Mouse (Mus musculus) neural tube, embryonic 14.5 days (tissue): ENCODE measurements around the gene Sell. TPM values are rescaled to one million over a fixed set of nuclear protein-coding genes. Genes with fewer than 3 reads are reported as not detected.

Source experiments
- ATAC-seq: fragments of 200-750 bp; cut with Nextera tagmentation; 2 replicates; pipeline ENCODE4 v1.8.0; 2017; ENCODE audit warnings: low read depth, mild to moderate bottlenecking, moderate TSS enrichment, moderate library complexity
- H3K27ac ChIP-seq: fragments of 300-500 bp; sonication (generic); 2 replicates; pipeline ENCODE4 v1.5.1; 2014; ENCODE audit warnings: low read depth, mild to moderate bottlenecking, control low read depth, low read length, moderate library complexity, mixed read lengths
- H3K27me3 ChIP-seq: fragments of 300-500 bp; sonication (generic); 2 replicates; pipeline ENCODE4 v1.6.1; 2014; ENCODE audit warnings: low read length; ENCODE audit not compliant: control insufficient read depth, insufficient read depth
- H3K36me3 ChIP-seq: fragments of 300-500 bp; sonication (generic); 2 replicates; pipeline ENCODE4 v1.6.1; 2014; ENCODE audit warnings: low read length, mixed read lengths; ENCODE audit not compliant: control insufficient read depth, insufficient read depth
- H3K4me1 ChIP-seq: fragments of 300-500 bp; sonication (generic); 2 replicates; pipeline ENCODE4 v1.6.1; 2014; ENCODE audit warnings: low read length; ENCODE audit not compliant: control insufficient read depth, insufficient read depth
- H3K4me2 ChIP-seq: fragments of 300-500 bp; sonication (generic); 2 replicates; pipeline ENCODE4 v1.6.1; 2014; ENCODE audit warnings: mild to moderate bottlenecking, low read depth, low read length, control low read depth
- H3K4me3 ChIP-seq: fragments of 300-500 bp; sonication (generic); 2 replicates; pipeline ENCODE4 v1.5.1; 2014; ENCODE audit warnings: low read depth, low read length, control low read depth, mixed read lengths
- H3K9ac ChIP-seq: fragments of 300-500 bp; sonication (generic); replicated peaks from 2 replicates; pipeline ENCODE4 v1.6.1; 2014; ENCODE audit warnings: low read depth, mild to moderate bottlenecking, control low read depth, low read length, mixed read lengths
- H3K9me3 ChIP-seq: fragments of 300-500 bp; sonication (generic); 2 replicates; pipeline ENCODE4 v1.6.1; 2016; ENCODE audit warnings: low read length; ENCODE audit not compliant: control insufficient read depth
- WGBS: fragments of 180-500 bp; shearing (Covaris S2); extraction: QIAGEN DNeasy Blood & Tissue Kit; methylation state at CpG from one replicate; pipeline ENCODE4 v1.1.7; 2014; 5-methylcytosine and 5-hydroxymethylcytosine counted together
- polyA plus RNA-seq: library from polyadenylated mRNA; unstranded; fragments of >200 nt; fragmentation: Nextera tagmentation; extraction: Ambion mirVana; gene quantifications from 2 replicates; pipeline ENCODE4 v1.2.1, GENCODE M21; 2014

Sell gene
- polyA plus RNA-seq, 1 experiment from 2014 or later: 0.16 TPM

DNA sequence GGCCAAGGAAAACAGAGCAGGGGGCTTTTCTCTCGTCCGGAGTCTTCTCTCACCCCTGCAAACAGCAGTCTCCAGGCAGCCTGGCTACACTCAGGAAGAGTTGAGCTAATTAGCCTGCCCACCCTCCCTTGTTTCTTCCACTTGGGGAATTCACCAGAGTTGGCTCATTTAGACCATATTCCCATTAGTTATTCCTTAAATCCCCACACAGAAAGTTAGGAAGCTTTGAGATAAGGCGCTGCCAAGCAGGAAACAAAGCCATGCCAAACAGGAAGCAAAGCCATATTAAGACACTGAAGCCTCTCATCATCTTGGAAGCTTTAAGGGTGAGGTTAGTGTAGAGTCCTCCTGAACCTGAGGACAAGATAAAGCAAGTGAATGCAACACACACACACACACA is 18.2 kb upstream of the Sell start:
- no peaks in the 10 kb centered on the region for H3K36me3 ChIP-seq
- no peaks in the 10 kb centered on the region for H3K4me1 ChIP-seq
- no peak for ATAC-seq
- 61% methylated on average over 3 of the region's 3 CpGs for WGBS
- H3K9ac ChIP-seq: no peak overlapping the region
- H3K4me2 ChIP-seq: no peak overlapping the region
- H3K27ac ChIP-seq: no peak overlapping the region
- H3K27me3 ChIP-seq: no peaks in the 10 kb centered on the region
- H3K4me3 ChIP-seq: no peak overlapping the region
- no peaks in the 10 kb centered on the region for H3K9me3 ChIP-seq

DNA sequence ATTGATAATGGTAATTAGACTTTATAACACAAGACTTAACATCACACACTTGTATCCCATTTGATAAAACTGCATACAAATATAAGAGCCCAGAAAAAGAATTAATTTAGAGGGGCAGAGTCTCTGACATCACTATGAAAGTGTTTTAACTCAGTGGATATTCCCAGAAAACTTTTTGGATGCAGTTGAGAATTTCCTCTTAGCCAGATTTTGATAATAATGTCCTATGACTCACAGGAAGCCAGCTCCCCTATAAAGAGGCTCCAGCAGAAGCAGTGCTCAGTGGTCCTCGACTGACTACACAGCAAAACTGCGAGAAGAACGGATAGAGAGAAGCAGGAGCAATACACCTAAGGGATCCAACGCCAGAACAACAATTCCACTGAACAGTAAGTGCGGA is 13.8 kb upstream of the Sell start, which contains the start of gene Sele:
Gene Sele, plus strand, starts transcription at position 301 of the 400 bp plus-strand sequence.
- Histone ChIP-seq H3K4me2 (no peak within 1 kb of the TSS), H3K27ac (no peak within 1 kb of the TSS), H3K27me3 (no peaks in the 10 kb centered on the region), H3K9me3 (no peaks in the 10 kb centered on the region), H3K4me3 (no peak within 1 kb of the TSS), H3K9ac (no peak within 1 kb of the TSS), H3K36me3 (no peaks in the 10 kb centered on the region), H3K4me1 (no peaks in the 10 kb centered on the region)
- ATAC-seq: no peak
- 82% methylated on average over 5 of the region's 5 CpGs for WGBS

DNA sequence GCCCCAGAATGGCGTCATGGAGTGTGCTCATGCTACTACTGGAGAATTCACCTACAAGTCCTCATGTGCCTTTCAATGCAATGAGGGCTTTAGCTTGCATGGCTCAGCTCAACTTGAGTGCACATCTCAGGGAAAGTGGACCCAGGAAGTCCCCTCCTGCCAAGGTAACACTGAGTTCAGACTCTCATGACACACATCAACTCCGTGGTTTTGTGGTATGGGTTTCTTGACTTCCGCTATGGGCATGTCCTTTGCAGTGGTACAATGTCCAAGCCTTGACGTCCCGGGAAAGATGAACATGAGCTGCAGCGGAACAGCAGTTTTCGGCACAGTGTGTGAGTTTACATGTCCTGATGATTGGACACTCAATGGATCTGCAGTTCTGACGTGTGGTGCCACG is 8.2 kb upstream of the Sell start:
- H3K27me3 ChIP-seq: no peaks in the 10 kb centered on the region
- no peak overlapping the region for H3K9ac ChIP-seq
- H3K4me2 ChIP-seq: no peak overlapping the region
- WGBS: 94% methylated on average over 9 of the region's 9 CpGs
- H3K4me3 ChIP-seq: no peak overlapping the region
- H3K36me3 ChIP-seq: no peaks in the 10 kb centered on the region
- no peak overlapping the region for H3K27ac ChIP-seq
- H3K4me1 ChIP-seq: no peaks in the 10 kb centered on the region
- no peaks in the 10 kb centered on the region for H3K9me3 ChIP-seq
- no peak for ATAC-seq

DNA sequence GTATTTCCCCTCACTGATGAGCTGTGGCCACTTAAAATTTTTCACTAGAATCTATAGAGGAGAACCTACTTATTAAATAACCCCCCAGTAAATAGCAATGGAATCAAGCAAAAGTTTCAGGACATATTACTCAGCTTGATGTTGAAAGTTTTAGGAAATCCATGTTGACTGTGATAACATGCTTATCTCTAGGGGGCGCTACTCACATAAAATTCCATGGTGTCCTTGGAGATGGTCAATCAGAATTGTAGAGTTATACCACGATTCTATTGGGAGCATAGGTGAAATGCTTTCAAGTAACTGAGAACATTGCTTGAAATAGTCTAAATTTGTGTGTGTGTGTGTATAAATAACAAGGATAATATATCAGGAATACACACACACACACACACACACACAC is 7.0 kb upstream of the Sell start:
- H3K4me2 ChIP-seq: no peak overlapping the region
- ATAC-seq: no peak
- 51% methylated on average over 2 of the region's 2 CpGs for WGBS
- H3K9ac ChIP-seq: no peak overlapping the region
- no peaks in the 10 kb centered on the region for H3K36me3 ChIP-seq
- no peak overlapping the region for H3K4me3 ChIP-seq
- no peaks in the 10 kb centered on the region for H3K27me3 ChIP-seq
- no peaks in the 10 kb centered on the region for H3K9me3 ChIP-seq
- no peak overlapping the region for H3K27ac ChIP-seq
- H3K4me1 ChIP-seq: no peaks in the 10 kb centered on the region

DNA sequence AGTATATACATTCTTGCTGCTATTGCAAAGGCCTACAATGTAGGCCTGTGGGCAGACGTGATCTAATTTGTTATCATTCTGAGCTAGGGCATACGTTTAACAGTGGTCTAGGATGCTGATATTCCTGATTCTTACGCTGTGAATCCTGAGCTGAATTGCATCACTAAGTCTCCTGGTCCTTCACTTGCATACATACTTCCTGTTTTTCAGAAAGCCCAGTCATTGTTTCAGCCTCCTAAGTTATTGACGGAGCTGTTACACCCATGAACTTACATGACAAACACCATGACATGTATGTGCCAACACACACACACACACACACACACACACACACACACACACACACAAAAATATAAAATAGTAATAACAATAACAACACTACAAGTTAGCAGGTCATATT is 1.7 kb upstream of the Sell start:
- Histone ChIP-seq H3K4me2 (no peak overlapping the region), H3K27ac (no peak overlapping the region), H3K9ac (no peak overlapping the region), H3K9me3 (no peaks in the 10 kb centered on the region), H3K4me3 (no peak overlapping the region), H3K4me1 (no peaks in the 10 kb centered on the region), H3K27me3 (no peaks in the 10 kb centered on the region), H3K36me3 (no peaks in the 10 kb centered on the region)
- WGBS: 93% methylated on average over 4 of the region's 4 CpGs
- no peak for ATAC-seq

DNA sequence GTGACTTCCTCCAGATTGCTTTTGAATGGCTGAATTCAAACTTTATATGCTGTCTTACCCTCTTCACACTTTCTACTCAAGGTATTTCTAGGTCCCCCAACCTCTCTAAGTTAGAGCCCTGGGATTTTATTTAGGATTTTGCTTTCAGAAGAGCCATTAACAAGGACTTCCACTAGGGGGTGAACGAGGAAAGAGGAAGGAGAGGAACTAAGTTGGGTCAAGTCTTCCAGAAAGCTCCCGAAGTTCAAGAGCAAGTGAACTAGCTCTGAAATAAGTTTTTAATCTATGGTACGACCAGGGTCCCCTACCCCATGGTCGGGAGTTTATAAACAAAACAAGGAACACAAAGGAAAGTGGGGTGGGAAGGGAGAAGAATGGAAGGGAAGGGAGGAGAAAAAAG is 504 bp upstream of the Sell start:
- Histone ChIP-seq H3K27ac (no peak overlapping the region), H3K27me3 (no peaks in the 10 kb centered on the region), H3K9me3 (no peaks in the 10 kb centered on the region), H3K9ac (no peak overlapping the region), H3K4me3 (no peak overlapping the region), H3K36me3 (no peaks in the 10 kb centered on the region), H3K4me2 (no peak overlapping the region), H3K4me1 (no peaks in the 10 kb centered on the region)
- no peak for ATAC-seq
- WGBS: 47% methylated on average over 4 of the region's 4 CpGs

DNA sequence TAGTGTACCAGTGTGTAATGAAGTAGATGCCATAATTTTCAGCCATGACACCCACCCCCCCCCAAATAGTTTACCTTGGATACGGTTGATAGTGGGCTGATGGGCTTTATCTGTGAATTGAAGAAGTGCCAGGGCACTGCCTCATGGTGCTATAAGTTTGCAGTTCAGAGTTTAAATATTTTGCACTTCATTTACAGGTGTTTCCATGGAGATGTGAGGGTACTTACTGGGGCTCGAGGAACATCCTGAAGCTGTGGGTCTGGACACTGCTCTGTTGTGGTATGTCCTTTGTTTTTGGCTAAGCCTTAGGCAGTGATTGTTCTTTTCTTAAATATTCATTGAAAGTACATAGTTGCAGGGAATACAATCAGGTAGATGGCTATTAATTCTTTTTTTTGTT is 1.1 kb downstream of the Sell start:
- ATAC-seq: no peak
- no peak overlapping the region for H3K4me2 ChIP-seq

DNA sequence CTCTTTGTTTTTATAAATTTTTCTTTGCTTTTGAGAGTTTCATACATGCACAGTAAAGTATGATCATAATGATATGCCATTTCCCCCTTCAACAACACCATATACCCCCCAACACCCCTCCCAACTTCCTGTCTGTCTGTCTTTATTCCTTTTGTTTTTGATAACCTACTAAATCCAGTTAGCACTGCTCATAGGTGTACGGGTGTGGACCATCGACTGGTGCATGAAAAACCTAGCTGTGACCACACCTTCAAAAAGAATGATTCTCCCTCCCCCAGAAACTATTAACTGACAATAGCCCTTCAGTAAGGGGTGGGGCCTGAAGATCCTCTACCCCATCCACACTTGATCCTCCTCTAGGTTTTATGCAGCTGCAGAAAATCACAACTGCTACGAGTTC is 2.0 kb downstream of the Sell start:
- Histone ChIP-seq H3K9ac (no peak overlapping the region), H3K27me3 (no peaks in the 10 kb centered on the region), H3K9me3 (no peaks in the 10 kb centered on the region), H3K36me3 (no peaks in the 10 kb centered on the region), H3K4me3 (no peak overlapping the region), H3K4me1 (no peaks in the 10 kb centered on the region), H3K27ac (no peak overlapping the region), H3K4me2 (no peak overlapping the region)
- ATAC-seq: no peak
- 65% methylated on average over 3 of the region's 3 CpGs for WGBS

More for the DNA sequence above, 1.1 kb downstream of the Sell start:
- Histone ChIP-seq H3K9ac (no peak overlapping the region), H3K36me3 (no peaks in the 10 kb centered on the region), H3K4me1 (no peaks in the 10 kb centered on the region), H3K27ac (no peak overlapping the region), H3K4me3 (no peak overlapping the region), H3K9me3 (no peaks in the 10 kb centered on the region), H3K27me3 (no peaks in the 10 kb centered on the region)
- 55% methylated on average over 2 of the region's 2 CpGs for WGBS

DNA sequence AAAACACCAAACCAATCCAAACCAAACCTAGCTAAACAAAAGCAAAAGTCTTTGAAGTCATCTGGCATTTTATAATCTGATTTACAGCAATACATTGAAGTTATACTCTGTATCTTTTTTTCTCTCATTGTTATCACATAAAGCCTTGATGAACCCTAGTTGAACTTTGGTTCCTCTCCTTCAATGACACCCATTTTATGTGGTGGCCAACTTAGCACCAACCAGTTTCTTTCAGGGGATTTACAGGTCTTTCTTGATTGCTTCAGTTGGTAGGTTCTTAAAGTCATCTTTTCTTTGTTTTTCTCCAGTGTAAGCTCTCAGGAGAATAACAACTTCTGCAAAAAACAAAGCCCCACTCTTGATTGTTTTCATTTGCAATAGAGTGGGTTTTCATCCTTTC is 7.5 kb downstream of the Sell start:
- H3K9me3 ChIP-seq: no peaks in the 10 kb centered on the region
- ATAC-seq: no peak
- H3K36me3 ChIP-seq: no peaks in the 10 kb centered on the region
- H3K27me3 ChIP-seq: no peaks in the 10 kb centered on the region
- no peak overlapping the region for H3K4me2 ChIP-seq
- H3K4me3 ChIP-seq: no peak overlapping the region
- H3K27ac ChIP-seq: no peak overlapping the region
- H3K9ac ChIP-seq: no peak overlapping the region
- H3K4me1 ChIP-seq: no peaks in the 10 kb centered on the region

DNA sequence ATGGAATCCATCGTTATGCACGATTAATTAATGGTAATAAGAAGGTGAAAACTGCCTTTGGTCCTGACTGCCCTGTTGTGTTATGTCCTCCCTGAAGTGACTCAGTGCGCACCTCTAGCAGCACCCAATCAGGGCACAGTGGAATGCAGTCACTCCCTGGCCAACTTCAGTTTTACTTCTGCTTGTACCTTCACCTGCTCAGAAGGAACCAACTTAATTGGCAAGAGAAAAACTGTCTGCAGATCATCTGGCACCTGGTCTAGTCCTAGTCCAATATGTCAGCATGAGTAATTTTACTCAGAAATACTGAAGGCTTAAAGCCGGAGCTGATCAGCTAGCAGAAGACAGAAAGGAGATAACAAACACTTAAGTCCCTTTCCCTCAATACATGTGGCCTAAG is 8.7 kb downstream of the Sell start:
- Histone ChIP-seq H3K4me1 (no peaks in the 10 kb centered on the region), H3K9ac (no peak overlapping the region), H3K9me3 (no peaks in the 10 kb centered on the region), H3K4me2 (no peak overlapping the region), H3K36me3 (no peaks in the 10 kb centered on the region), H3K27me3 (no peaks in the 10 kb centered on the region), H3K4me3 (no peak overlapping the region), H3K27ac (no peak overlapping the region)
- WGBS: 98% methylated on average over 4 of the region's 4 CpGs
- no peak for ATAC-seq
